Mouse (Mus musculus): ENCODE measurements around the gene 4930555G01Rik. TPM values are rescaled to one million over a fixed set of nuclear protein-coding genes. Genes with fewer than 3 reads are reported as not detected.
"Not testable (repeated sequence)": the region's sequence is repeated elsewhere in the genome, so short reads cannot be mapped to it uniquely, and the experiment has no call there.

4930555G01Rik gene
- not detected in 2 replicates for polyA plus RNA-seq (2015; fragmentation: Nextera tagmentation; extraction: Ambion mirVana)

DNA sequence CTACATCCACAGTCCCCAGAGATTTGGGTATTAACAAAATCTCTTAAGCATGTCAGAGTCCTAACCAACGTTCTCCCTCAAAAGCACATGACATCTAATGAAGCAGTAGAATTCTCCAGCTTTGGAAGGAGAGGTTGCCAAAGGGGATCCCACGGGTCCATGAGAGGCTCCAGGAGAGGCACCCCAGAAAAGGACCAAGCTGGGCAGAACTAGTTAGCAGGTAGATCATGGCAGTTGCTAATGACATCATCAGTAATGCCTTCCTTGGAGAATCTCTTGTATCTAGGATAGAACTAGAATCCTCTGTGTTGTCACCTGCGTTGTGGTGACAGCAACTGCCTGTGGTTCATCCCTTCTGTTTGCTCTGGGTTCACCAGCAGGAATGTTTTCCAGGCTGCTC, at the start of gene 4930555G01Rik:
4930555G01Rik (plus strand) TSS at position 301 of the 400 bp plus-strand sequence.
- H3K9me3 ChIP-seq (replicated peaks; ENCODE audit: control insufficient read depth, low read length); H3K4me1 ChIP-seq (ENCODE audit: control insufficient read depth, low read depth, low read length); H3K9ac ChIP-seq (ENCODE audit: low read depth, low read length); H3K4me2 ChIP-seq (ENCODE audit: low read depth, low read length); H3K27me3 ChIP-seq (ENCODE audit: control insufficient read depth, insufficient read depth, low read depth, low read length); ATAC-seq (ENCODE audit: low read depth); H3K36me3 ChIP-seq (ENCODE audit: control insufficient read depth, insufficient read depth); H3K4me3 ChIP-seq (ENCODE audit: low read depth, low read length); H3K27ac ChIP-seq (ENCODE audit: low read length): not testable (repeated sequence)
- no CpG with 5 or more reads among the region's 3 CpGs for WGBS (ENCODE audit: insufficient replicate concordance)

DNA sequence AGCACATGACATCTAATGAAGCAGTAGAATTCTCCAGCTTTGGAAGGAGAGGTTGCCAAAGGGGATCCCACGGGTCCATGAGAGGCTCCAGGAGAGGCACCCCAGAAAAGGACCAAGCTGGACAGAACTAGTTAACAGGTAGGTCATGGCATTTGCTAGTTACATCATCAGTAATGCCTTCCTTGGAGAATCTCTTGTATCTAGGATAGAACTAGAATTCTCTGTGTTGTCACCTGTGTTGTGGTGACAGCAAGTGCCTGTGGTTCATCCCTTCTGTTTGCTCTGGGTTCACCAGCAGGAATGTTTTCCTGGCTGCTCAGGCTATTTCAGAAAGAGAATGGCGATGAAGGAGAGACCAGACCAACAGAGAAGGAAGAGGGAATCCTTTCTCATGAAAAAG, 34.8 kb upstream of the 4930555G01Rik start, which contains the start of gene Gm3298:
Gm3298 (plus strand) TSS at position 301 of the 400 bp plus-strand sequence.
- ATAC-seq (ENCODE audit: low read depth); H3K4me3 ChIP-seq (ENCODE audit: low read depth, low read length); H3K36me3 ChIP-seq (ENCODE audit: control insufficient read depth, insufficient read depth); H3K27ac ChIP-seq (ENCODE audit: low read length); H3K4me1 ChIP-seq (ENCODE audit: control insufficient read depth, low read depth, low read length); H3K9me3 ChIP-seq (replicated peaks; ENCODE audit: control insufficient read depth, low read length); H3K9ac ChIP-seq (ENCODE audit: low read depth, low read length); H3K4me2 ChIP-seq (ENCODE audit: low read depth, low read length); H3K27me3 ChIP-seq (ENCODE audit: control insufficient read depth, insufficient read depth, low read depth, low read length): not testable (repeated sequence)
- no CpG with 5 or more reads among the region's 2 CpGs for WGBS (ENCODE audit: insufficient replicate concordance)

DNA sequence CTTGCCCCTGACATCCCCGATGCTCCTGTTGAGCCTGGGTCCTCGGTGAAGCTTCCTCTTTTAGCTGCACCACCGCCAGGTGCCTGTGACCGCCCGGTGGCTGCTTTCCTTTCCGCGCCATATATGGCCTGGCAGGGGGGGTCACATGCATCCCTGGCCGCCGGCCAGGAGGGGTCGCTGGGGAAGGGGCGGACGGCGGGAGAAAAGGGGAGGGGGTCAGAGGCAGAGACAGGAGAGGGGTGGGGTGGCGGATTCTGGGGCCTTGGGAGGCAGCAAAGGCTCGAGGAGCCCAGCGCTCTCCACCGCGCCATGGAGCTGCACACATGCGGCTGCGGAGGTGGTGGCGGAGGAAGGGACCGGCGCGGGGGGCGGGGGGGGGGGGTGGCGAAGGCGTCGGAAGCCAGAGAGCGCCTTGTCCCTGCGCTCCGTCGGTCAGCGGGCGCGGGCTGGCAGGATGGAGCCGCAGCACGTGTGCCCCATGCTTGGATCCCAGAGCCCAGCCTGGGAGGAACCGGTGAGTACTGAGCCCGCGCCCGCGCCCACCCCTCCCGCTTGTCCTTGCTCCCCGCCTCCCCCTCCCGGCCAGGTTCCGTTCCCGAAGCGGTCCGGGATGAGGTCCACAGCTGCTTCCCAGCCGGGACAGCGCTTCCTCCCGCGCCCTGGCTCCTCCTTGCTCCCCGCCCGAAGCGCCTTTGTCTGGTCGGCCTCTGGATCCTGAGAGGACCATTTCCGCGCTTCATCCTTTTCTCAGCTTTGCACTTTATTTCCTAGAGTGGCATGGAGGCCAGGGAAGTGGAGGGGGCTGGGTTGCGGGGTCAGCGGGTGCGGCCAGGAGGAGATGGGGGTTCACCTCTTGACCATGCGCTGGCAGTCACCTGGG, 20.4 kb downstream of the 4930555G01Rik start, which contains the start of gene Gm8281:
Gm8281 (plus strand) TSS at position 430 of the 880 bp plus-strand sequence.
- not testable (repeated sequence) for H3K4me3 ChIP-seq (ENCODE audit: low read depth, low read length); H3K9ac ChIP-seq (ENCODE audit: low read depth, low read length); H3K27ac ChIP-seq (ENCODE audit: low read length); ATAC-seq (ENCODE audit: low read depth); H3K4me2 ChIP-seq (ENCODE audit: low read depth, low read length); H3K36me3 ChIP-seq (ENCODE audit: control insufficient read depth, insufficient read depth); H3K27me3 ChIP-seq (ENCODE audit: control insufficient read depth, insufficient read depth, low read depth, low read length); H3K4me1 ChIP-seq (ENCODE audit: control insufficient read depth, low read depth, low read length); H3K9me3 ChIP-seq (replicated peaks; ENCODE audit: control insufficient read depth, low read length)
- 4% methylated on average over 28 of the region's 63 CpGs for WGBS (ENCODE audit: insufficient replicate concordance)

Other genes starting within 250 kb of the 4930555G01Rik start
- not detected in 2 replicates for gene Gm3269, start 212.5 kb upstream of the 4930555G01Rik start, polyA plus RNA-seq (2015; fragmentation: Nextera tagmentation; extraction: Ambion mirVana)
- not detected in 2 replicates for gene Gm3264, start 195.1 kb upstream of the 4930555G01Rik start, polyA plus RNA-seq (2015; fragmentation: Nextera tagmentation; extraction: Ambion mirVana)
- gene Gm3278, start 158.2 kb upstream of the 4930555G01Rik start, polyA plus RNA-seq (2015; fragmentation: Nextera tagmentation; extraction: Ambion mirVana), result not detected in 2 replicates
- not detected in 2 replicates for gene Gm8297, start 66.7 kb upstream of the 4930555G01Rik start, polyA plus RNA-seq (2015; fragmentation: Nextera tagmentation; extraction: Ambion mirVana)
- gene Gm3298, start 34.7 kb upstream of the 4930555G01Rik start, polyA plus RNA-seq (2015; fragmentation: Nextera tagmentation; extraction: Ambion mirVana), result not detected in 2 replicates
- not detected in 2 replicates for gene Gm8281, start 20.4 kb downstream of the 4930555G01Rik start, polyA plus RNA-seq (2015; fragmentation: Nextera tagmentation; extraction: Ambion mirVana)
- gene Gm8279, start 80.9 kb downstream of the 4930555G01Rik start, polyA plus RNA-seq (2015; fragmentation: Nextera tagmentation; extraction: Ambion mirVana), result not detected in 2 replicates
- not detected in 2 replicates for gene Gm3317, start 113.9 kb downstream of the 4930555G01Rik start, polyA plus RNA-seq (2015; fragmentation: Nextera tagmentation; extraction: Ambion mirVana)
- gene Gm8271, start 135.2 kb downstream of the 4930555G01Rik start, polyA plus RNA-seq (2015; fragmentation: Nextera tagmentation; extraction: Ambion mirVana), result not detected in 2 replicates
- gene Gm3526, start 210.0 kb downstream of the 4930555G01Rik start, polyA plus RNA-seq (2015; fragmentation: Nextera tagmentation; extraction: Ambion mirVana), result not detected in 2 replicates

Measured in liver, embryonic 16.5 days (tissue).